Comparison of ENCODE assay signal across 13 mouse cellular contexts in genomic region chr2:161425587-161425986, GRCm38 (mm10).
DNase-seq lines count a peak whose midpoint lies in the region; ATAC-seq lines count a peak whose summit lies in the region.
"Had no signal": no experiment of that assay in that cellular context is flagged by ENCODE, and none has a peak within 500 bp of the region (broad histone marks: within the 10 kb centered on the region; RNA-seq: fewer than 3 reads in every experiment).

No protein-coding gene starts in this region.

- no peaks in the 10 kb centered on the region for H3K9me3 ChIP-seq in limb, embryonic 11.5 days (ENCODE audit: control insufficient read depth, low read length)
- H3K9me3 ChIP-seq in forebrain, embryonic 13.5 days (replicated peaks): no peaks in the 10 kb centered on the region
- H3K9me3 ChIP-seq: forebrain, embryonic 12.5 days; hindbrain, embryonic 13.5 days; midbrain, embryonic 12.5 days had no signal

- no peaks in the 10 kb centered on the region for H3K27me3 ChIP-seq in limb, embryonic 11.5 days (ENCODE audit: control insufficient read depth, insufficient read depth, low read length)
- peaks cover 12% of the 10 kb centered on the region for H3K27me3 ChIP-seq in forebrain, embryonic 13.5 days
- H3K27me3 ChIP-seq: hindbrain, embryonic 13.5 days; midbrain, embryonic 12.5 days had no signal

- DNase-seq in kidney, postnatal 10 days: peak; percentile 51
- no peak for DNase-seq in kidney, adult 18-20 months
- DNase-seq in NIH3T3 (ENCODE audit: low read depth) (peak; percentile 59), MN1 (ENCODE audit: low spot score) (no peak)
- DNase-seq in embryo, embryonic 10 days (ENCODE audit: low spot score): peak; percentile 78
- peak; percentile 70 for DNase-seq in limb, embryonic 11.5 days (ENCODE audit: low spot score)
- DNase-seq: thymus, adult 2 months had no signal

- H3K4me1 ChIP-seq in limb, embryonic 11.5 days (ENCODE audit: control insufficient read depth, insufficient read depth, low read length): no peaks in the 10 kb centered on the region
- no peaks in the 10 kb centered on the region for H3K4me1 ChIP-seq in forebrain, embryonic 13.5 days
- H3K4me1 ChIP-seq: forebrain, embryonic 12.5 days; hindbrain, embryonic 13.5 days; midbrain, embryonic 12.5 days had no signal

- no peak overlapping the region for H3K4me3 ChIP-seq in limb, embryonic 11.5 days (ENCODE audit: low read depth, low read length)
- H3K4me3 ChIP-seq in forebrain, embryonic 13.5 days: no peak overlapping the region
- H3K4me3 ChIP-seq: forebrain, embryonic 12.5 days; hindbrain, embryonic 13.5 days; midbrain, embryonic 12.5 days had no signal

- no peak overlapping the region for H3K9ac ChIP-seq in limb, embryonic 11.5 days (ENCODE audit: low read length)
- H3K9ac ChIP-seq in forebrain, embryonic 13.5 days: no peak overlapping the region
- H3K9ac ChIP-seq: forebrain, embryonic 12.5 days; hindbrain, embryonic 13.5 days; midbrain, embryonic 12.5 days had no signal

- no peak overlapping the region for H3K4me2 ChIP-seq in limb, embryonic 11.5 days (ENCODE audit: low read depth, severe bottlenecking)
- no peak overlapping the region for H3K4me2 ChIP-seq in forebrain, embryonic 13.5 days
- H3K4me2 ChIP-seq: forebrain, embryonic 12.5 days; hindbrain, embryonic 13.5 days; midbrain, embryonic 12.5 days had no signal

- no peak for ATAC-seq in limb, embryonic 11.5 days (ENCODE audit: insufficient number of reproducible peaks, low FRiP score, low TSS enrichment, low read depth)
- ATAC-seq in CD4-positive, CD25-positive, alpha-beta regulatory T cell, adult 4 months: no peak
- no peak for ATAC-seq in forebrain, embryonic 13.5 days

- 40% methylated on average over 3 of the region's 3 CpGs for WGBS in limb, embryonic 11.5 days
- 56% methylated on average over 3 of the region's 3 CpGs for WGBS in forebrain, embryonic 13.5 days

- H3K27ac ChIP-seq in limb, embryonic 11.5 days (replicated peaks; ENCODE audit: low read depth, low read length): no peak overlapping the region
- H3K27ac ChIP-seq in forebrain, embryonic 13.5 days: no peak overlapping the region
- H3K27ac ChIP-seq: forebrain, embryonic 12.5 days; hindbrain, embryonic 13.5 days; midbrain, embryonic 12.5 days had no signal

- H3K36me3 ChIP-seq in limb, embryonic 11.5 days (ENCODE audit: control insufficient read depth, insufficient read depth, low read length): no peaks in the 10 kb centered on the region
- no peaks in the 10 kb centered on the region for H3K36me3 ChIP-seq in forebrain, embryonic 13.5 days (ENCODE audit: poor library complexity, severe bottlenecking)
- H3K36me3 ChIP-seq: forebrain, embryonic 12.5 days; G1E; hindbrain, embryonic 13.5 days; midbrain, embryonic 12.5 days had no signal

Comparison
In these comparisons a context has a peak if more than half of its experiments do, and no peak if none do; other contexts are left out.
1. DNase-seq: peak in kidney, postnatal 10 days (single experiment), NIH3T3 (single experiment), embryo, embryonic 10 days (single experiment) and limb, embryonic 11.5 days (single experiment); none in kidney, adult 18-20 months (single experiment) and MN1 (single experiment).